Mouse (Mus musculus): ENCODE measurements around the gene Hba-x.

The Hba-x gene

DNA sequence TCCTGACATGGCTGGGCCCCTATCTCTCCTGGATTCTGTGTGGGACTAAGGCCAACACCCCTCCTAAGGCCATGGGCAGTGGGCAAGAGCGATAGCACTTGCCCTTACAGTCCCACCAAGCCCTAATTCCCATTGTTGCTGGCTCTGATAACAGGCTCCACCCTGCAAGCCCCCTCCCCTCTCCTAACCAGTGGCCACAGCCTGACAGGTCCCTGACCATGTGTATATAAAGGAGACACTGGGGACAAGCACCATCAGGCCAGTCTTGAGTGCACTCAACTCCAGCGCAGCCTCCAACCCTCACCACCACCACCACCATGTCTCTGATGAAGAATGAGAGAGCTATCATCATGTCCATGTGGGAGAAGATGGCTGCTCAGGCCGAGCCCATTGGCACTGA, at the start of gene Hba-x:
TSS of gene Hba-x (plus strand) at position 54 of the 400 bp plus-strand sequence.
- DNase-seq (ENCODE audit: low spot score in 2 of 2) = no peak

- no peak for DNase-seq (ENCODE audit: low spot score in 2 of 2)
Measured at GRCm38 (mm10) chr11:32227041-32227440, 49.2 kb upstream of the Hba-x start.

DNA sequence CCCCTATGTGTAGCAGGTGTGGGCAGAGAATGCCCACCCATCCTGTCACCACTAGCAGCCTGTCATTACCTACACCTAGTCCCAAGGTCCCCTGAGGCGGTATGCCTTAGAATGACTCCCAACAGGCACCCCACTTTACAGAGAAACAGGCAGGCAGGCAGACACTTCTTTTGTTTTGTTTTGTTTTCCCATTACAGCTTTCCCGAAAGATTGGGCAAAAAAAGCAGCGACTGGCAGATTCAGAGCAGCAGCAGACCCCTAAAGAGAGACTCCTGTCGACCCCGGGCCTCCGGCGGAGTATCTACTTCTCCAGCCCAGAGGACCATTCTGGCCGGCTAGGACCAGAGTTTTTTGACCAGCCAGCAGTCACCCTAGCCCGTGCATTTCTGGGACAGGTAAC, 48.6 kb upstream of the Hba-x start:
- DNase-seq (ENCODE audit: low spot score in 2 of 2) = no peak

DNA sequence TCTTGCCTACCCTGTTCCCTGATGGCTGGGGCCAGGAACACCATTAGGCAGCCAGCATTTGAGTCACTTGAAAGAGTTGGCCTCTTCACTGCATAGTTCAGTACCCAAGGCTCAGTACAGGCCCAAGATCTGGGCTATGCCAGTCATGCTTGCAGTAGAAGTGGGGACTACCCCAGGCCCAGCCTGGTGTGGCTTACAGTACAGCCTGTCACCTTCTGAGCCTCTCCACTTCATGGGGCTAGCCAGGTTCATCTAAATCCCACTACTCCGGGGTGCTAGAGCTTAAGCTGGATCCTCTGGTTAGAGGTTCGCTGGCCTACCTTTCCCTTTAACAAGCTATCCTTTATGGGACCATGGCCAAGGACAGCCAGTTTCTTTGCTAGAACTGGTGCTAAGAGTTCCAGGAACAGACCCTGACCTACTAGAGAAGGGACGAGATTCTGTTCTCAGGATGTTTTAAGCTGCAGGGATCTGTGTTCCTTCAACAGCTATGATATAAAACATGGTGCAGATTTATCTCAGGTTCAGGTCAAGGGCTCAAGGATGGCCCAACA, 47.8 kb upstream of the Hba-x start:
- DNase-seq (ENCODE audit: low spot score in 2 of 2) = no peak

- DNase-seq (ENCODE audit: low spot score in 2 of 2) = no peak
Measured at GRCm38 (mm10) chr11:32230220-32230619, 46.0 kb upstream of the Hba-x start.

- no peak for DNase-seq (ENCODE audit: low spot score in 2 of 2)
Measured at GRCm38 (mm10) chr11:32231125-32231524, 45.1 kb upstream of the Hba-x start.

- DNase-seq (ENCODE audit: low spot score in 2 of 2) = no peak
Measured at GRCm38 (mm10) chr11:32232848-32233247, 43.4 kb upstream of the Hba-x start.

GRCm38 (mm10) chr11:32233895-32234294, 42.3 kb upstream of the Hba-x start:
- peak in 1 of 2 experiments; percentile 68 for DNase-seq (ENCODE audit: low spot score in 2 of 2)

DNA sequence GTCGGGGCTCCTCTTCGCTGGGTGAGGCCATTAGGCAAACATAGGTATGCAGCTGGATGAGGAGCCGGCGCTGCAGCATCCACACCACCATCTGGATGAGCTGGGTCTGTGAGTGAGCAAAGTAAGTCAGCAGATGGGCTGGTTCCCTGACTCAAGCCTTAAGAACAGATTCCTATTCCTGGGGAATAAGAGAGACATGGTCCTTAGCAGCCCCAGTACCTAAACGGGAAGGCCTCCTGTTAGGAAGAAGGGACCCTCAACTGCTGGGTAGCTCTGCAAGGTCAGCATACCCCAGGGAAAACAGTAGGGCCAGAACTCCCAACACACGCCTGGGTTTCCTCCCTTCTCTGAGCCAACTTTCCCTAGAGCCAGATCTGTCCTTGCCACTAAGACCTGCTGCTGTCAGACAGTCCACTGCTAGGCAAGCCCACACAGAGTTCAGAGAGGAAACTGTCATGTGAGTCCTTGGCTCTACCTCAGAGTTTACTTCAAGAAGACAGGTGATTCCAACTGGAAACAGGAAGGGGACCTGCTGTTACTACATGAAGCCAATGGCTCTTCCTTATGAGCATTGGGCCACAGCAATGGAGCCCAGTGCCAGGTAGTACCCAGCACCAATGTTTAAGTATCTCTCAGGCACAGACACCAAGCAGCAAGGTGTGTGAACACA, 41.2 kb upstream of the Hba-x start:
- DNase-seq (ENCODE audit: low spot score in 2 of 2) = no peak

DNA sequence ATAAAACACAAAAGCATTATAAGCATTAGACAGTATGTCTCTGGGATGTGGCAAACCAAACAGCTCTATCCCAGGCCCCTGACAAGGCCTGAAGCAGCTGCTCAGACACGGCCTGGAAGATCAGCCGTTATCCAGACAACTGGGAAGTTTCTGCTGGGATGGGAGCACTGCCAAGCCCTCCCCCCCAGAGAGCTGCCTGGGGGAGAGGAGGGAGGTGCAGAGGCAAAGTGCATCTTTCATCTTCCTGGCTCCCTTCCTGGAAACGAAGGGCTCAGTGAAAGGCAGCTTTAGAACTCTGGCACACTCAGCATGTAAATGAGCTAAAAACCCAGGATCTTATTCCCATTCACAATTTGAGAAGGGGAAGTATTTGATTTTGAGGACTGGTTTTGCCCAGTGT, 40.6 kb upstream of the Hba-x start:
- DNase-seq (ENCODE audit: low spot score in 2 of 2) = peak; percentile 55 to 81

- no peak for DNase-seq (ENCODE audit: low spot score in 2 of 2)
Measured at GRCm38 (mm10) chr11:32236132-32236531, 40.1 kb upstream of the Hba-x start.

- peak in 1 of 2 experiments; percentile 74 for DNase-seq (ENCODE audit: low spot score in 2 of 2)
Measured at GRCm38 (mm10) chr11:32236712-32237410, 39.3 kb upstream of the Hba-x start.

GRCm38 (mm10) chr11:32237411-32237795, 38.8 kb upstream of the Hba-x start:
- no peak for DNase-seq (ENCODE audit: low spot score in 2 of 2)

GRCm38 (mm10) chr11:32238093-32238860, 37.9 kb upstream of the Hba-x start:
- peak in 1 of 2 experiments; percentile 75 for DNase-seq (ENCODE audit: low spot score in 2 of 2)

- DNase-seq (ENCODE audit: low spot score in 2 of 2) = no peak
Measured at GRCm38 (mm10) chr11:32241391-32241790, 34.8 kb upstream of the Hba-x start.

GRCm38 (mm10) chr11:32242209-32242608, 34.0 kb upstream of the Hba-x start:
- DNase-seq (ENCODE audit: low spot score in 2 of 2) = no peak

GRCm38 (mm10) chr11:32243205-32243955, 32.8 kb upstream of the Hba-x start:
- DNase-seq (ENCODE audit: low spot score in 2 of 2) = no peak

GRCm38 (mm10) chr11:32244064-32244463, 32.1 kb upstream of the Hba-x start:
- DNase-seq (ENCODE audit: low spot score in 2 of 2) = no peak

- no peak for DNase-seq (ENCODE audit: low spot score in 2 of 2)
Measured at GRCm38 (mm10) chr11:32244617-32245016, 31.6 kb upstream of the Hba-x start.

DNA sequence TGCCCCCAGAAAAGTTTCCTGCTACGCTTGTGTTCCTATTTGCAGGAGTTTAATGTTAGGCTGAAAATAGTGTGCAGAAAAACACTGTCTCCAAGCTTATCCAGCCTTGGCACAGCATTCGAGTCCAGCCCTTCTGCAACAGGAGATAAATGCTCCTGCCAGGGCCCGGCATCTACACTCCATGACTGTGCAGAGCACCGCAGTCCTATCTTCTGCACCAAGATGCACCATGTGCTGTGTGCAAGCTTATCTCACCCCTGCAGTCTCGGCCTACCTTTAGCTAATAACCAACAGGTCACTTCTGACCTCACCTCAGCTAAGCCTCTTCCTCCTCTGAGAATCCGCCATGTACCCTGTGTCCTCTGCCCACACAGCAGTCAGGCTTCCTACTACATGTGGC, 30.6 kb upstream of the Hba-x start:
- DNase-seq (ENCODE audit: low spot score in 2 of 2) = no peak

DNA sequence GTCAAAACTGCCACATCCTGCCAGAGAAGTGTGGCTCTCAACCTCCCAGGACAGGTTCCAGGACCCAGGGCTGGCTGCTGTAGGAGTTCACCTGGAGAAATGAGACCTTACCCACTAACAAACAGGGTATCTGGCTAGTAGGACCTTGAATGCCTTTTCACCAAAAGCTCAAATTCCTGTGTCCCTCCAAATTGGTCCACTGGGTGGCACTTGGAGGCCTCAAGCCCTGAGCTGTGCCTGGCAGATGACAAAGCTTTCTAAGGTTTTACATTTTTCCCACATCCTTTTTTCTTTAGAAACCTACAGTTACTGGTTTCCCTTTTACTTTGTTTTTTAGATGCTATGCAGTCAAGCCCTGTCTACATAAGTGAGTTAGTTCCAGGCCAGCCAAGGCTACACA, 29.1 kb upstream of the Hba-x start:
- DNase-seq (ENCODE audit: low spot score in 2 of 2) = no peak

DNA sequence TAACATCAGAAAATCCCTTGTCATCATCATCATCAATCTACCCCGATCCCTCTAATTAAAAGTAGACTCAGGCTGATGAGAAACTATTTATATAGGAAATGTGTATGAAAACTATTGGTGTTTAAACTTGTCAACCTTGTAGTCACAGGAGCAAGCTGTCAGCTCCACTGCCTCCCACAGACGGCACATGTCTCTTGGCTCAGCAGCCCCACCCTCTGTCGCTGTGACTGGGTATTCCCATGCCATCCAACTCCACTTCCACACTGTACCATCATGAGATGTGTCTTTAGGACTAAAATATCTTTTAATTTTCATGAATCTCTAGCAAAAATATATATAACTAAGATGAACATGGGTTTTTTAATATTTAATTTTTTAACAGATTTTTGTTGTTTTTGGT, 27.9 kb upstream of the Hba-x start:
- no peak for DNase-seq (ENCODE audit: low spot score in 2 of 2)
